Mouse (Mus musculus): ENCODE measurements around the gene Gmpr2.

DNA sequence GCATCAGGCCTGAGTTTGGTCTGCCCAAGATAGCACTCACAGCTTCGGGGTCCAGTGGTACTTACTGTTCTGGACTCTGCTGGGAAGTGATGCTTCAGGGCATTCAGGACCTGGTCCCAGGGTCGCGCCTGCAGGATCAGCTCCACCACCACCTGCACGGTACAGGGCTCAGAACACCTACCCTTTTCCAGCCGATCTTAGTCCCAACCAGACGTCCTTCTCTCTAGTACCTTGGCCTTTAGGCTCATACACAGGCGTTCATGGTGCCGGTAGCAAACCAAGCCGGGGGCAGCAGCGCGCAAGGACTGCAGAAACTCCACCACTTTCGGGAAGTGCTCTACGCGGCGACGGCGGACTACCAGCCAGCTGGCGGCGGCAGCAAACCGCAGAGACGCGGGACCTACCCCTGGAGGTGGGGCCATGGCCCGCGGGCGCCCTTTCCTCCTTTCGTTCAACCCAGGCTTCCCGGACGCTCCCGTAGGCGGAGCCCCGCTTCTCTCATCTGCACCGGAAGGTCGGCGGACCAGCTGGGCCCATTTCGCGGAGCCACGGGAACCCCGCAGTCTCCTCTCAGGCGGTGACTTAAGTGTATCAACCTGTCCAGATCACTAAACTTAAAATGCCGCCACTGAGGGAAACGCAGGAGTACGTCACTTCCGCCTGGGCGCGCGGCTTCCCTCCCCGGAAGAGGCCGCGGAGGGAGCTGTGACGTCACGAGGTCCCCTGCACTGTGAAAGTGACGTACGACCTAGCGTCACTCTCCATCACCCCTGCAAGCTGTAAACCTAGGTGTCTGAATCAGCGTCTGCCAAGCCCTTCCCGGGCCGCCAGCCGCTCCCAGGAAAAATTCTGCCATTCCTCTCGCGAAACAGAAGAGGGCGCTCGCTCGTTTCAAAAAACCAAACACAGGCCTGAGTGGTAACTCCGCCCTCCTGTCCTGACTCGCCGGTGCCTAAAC, 9.7 kb downstream of the Gmpr2 start, which contains the start of gene Tinf2:
- TF ChIP-seq CTCF (IDR thresholded peaks at IDR 0.05; ENCODE audit: insufficient read depth, low read length) = peak; percentile 48
- peak; percentile 39; the same call in 1 of the 2 replicates for TF ChIP-seq POLR2A (IDR thresholded peaks at IDR 0.05; ENCODE audit: borderline replicate concordance, extremely low read depth, low read depth, low read length)

Measured in lung, adult 2 months (tissue).